Mouse (Mus musculus): Measurements from ENCODE around the gene Pitpnc1.

Pitpnc1 gene

GRCm38 (mm10) chr11:107365938-107366712, 104.4 kb downstream of the Pitpnc1 start:
- no peak for DNase-seq

GRCm38 (mm10) chr11:107358695-107359094, 111.8 kb downstream of the Pitpnc1 start:
- no peak for DNase-seq

GRCm38 (mm10) chr11:107356224-107356623, 114.3 kb downstream of the Pitpnc1 start:
- peak; percentile 39 for DNase-seq

- DNase-seq = no peak
These were observed 115.0 kb downstream of the Pitpnc1 start for GRCm38 (mm10) chr11:107355526-107355925.

GRCm38 (mm10) chr11:107354499-107355143, 115.9 kb downstream of the Pitpnc1 start:
- no peak for DNase-seq

GRCm38 (mm10) chr11:107352596-107352995, 117.9 kb downstream of the Pitpnc1 start:
- no peak for DNase-seq

- no peak for DNase-seq
These were observed 120.7 kb downstream of the Pitpnc1 start for GRCm38 (mm10) chr11:107349756-107350155.

- no peak for DNase-seq
These were observed 127.5 kb downstream of the Pitpnc1 start for GRCm38 (mm10) chr11:107343031-107343430.

GRCm38 (mm10) chr11:107342432-107342831, 128.1 kb downstream of the Pitpnc1 start:
- DNase-seq = no peak

GRCm38 (mm10) chr11:107341293-107341692, 129.2 kb downstream of the Pitpnc1 start:
- DNase-seq = peak; percentile 31

- DNase-seq = no peak
These were observed 129.7 kb downstream of the Pitpnc1 start for GRCm38 (mm10) chr11:107340793-107341192.

GRCm38 (mm10) chr11:107339224-107339805, 131.2 kb downstream of the Pitpnc1 start:
- no peak for DNase-seq

GRCm38 (mm10) chr11:107337391-107338148, 132.9 kb downstream of the Pitpnc1 start:
- DNase-seq = no peak

- DNase-seq = no peak
These were observed 134.7 kb downstream of the Pitpnc1 start for GRCm38 (mm10) chr11:107335756-107336155.

GRCm38 (mm10) chr11:107334849-107335484, 135.5 kb downstream of the Pitpnc1 start:
- DNase-seq = no peak

GRCm38 (mm10) chr11:107332905-107333304, 137.6 kb downstream of the Pitpnc1 start:
- DNase-seq = no peak

- DNase-seq = no peak
These were observed 138.2 kb downstream of the Pitpnc1 start for GRCm38 (mm10) chr11:107332332-107332731.

- DNase-seq = no peak
These were observed 139.1 kb downstream of the Pitpnc1 start for GRCm38 (mm10) chr11:107331425-107331824.

- no peak for DNase-seq
These were observed 143.2 kb downstream of the Pitpnc1 start for GRCm38 (mm10) chr11:107327326-107327725.

GRCm38 (mm10) chr11:107325739-107326725, 144.5 kb downstream of the Pitpnc1 start:
- peak; percentile 34 for DNase-seq

- DNase-seq = no peak
These were observed 145.3 kb downstream of the Pitpnc1 start for GRCm38 (mm10) chr11:107325226-107325625.

Measured in cerebellum, adult 8-10 months (tissue).